Mouse (Mus musculus): ENCODE data around the gene Igsf23. TPM values are rescaled to one million over a fixed set of nuclear protein-coding genes. Genes with fewer than 3 reads are reported as not detected.
"Not testable (repeated sequence)": the region's sequence is repeated elsewhere in the genome, so short reads cannot be mapped to it uniquely, and the experiment has no call there.

Igsf23 gene
- polyA plus RNA-seq, 1 experiment from 2014 or later, result not detected

- peak overlapping the region; percentile 67 for H3K27ac ChIP-seq (replicated peaks)
- H3K4me3 ChIP-seq, result peak overlapping the region; percentile 36
- H3K9ac ChIP-seq (replicated peaks), result no peak overlapping the region
- ATAC-seq (replicated peaks), result peak; percentile 78
- no peaks in the 10 kb centered on the region for H3K9me3 ChIP-seq
- peak overlapping the region; percentile 47 for H3K4me2 ChIP-seq (replicated peaks)
- WGBS, result 19% methylated on average over 20 of the region's 21 CpGs
- H3K36me3 ChIP-seq, result no peaks in the 10 kb centered on the region
- H3K4me1 ChIP-seq, result peaks cover 6% of the 10 kb centered on the region; the same call in 1 of the 2 replicates
- no peaks in the 10 kb centered on the region for H3K27me3 ChIP-seq
Observed at GRCm38 (mm10) chr7:19932877-19933809, 17.4 kb downstream of the Igsf23 start.

- Histone ChIP-seq H3K4me3 (no peak overlapping the region), H3K27ac (replicated peaks) (no peak overlapping the region), H3K4me2 (replicated peaks) (peak overlapping the region; percentile 23; the same call in 1 of the 2 replicates), H3K27me3 (no peaks in the 10 kb centered on the region), H3K9ac (replicated peaks) (no peak overlapping the region), H3K9me3 (no peaks in the 10 kb centered on the region), H3K4me1 (peaks cover 6% of the 10 kb centered on the region; the same call in 1 of the 2 replicates), H3K36me3 (no peaks in the 10 kb centered on the region)
- ATAC-seq (replicated peaks), result peak; percentile 36; the same call in 1 of the 2 replicates
- WGBS, result 28% methylated on average over 13 of the region's 13 CpGs
Observed at GRCm38 (mm10) chr7:19932133-19932876, 18.3 kb downstream of the Igsf23 start.

GRCm38 (mm10) chr7:19930481-19930880 lies 20.1 kb downstream of the Igsf23 start:
- H3K4me2 ChIP-seq (replicated peaks); H3K9me3 ChIP-seq; H3K9ac ChIP-seq (replicated peaks); H3K27me3 ChIP-seq; H3K27ac ChIP-seq (replicated peaks); ATAC-seq (replicated peaks); H3K4me3 ChIP-seq; H3K36me3 ChIP-seq; H3K4me1 ChIP-seq: not testable (repeated sequence)
- 71% methylated on average over 6 of the region's 6 CpGs for WGBS

GRCm38 (mm10) chr7:19928486-19928885 lies 22.1 kb downstream of the Igsf23 start:
- H3K36me3 ChIP-seq, result no peaks in the 10 kb centered on the region
- H3K4me2 ChIP-seq (replicated peaks), result no peak overlapping the region
- H3K9me3 ChIP-seq, result no peaks in the 10 kb centered on the region
- H3K4me3 ChIP-seq, result no peak overlapping the region
- H3K27ac ChIP-seq (replicated peaks), result no peak overlapping the region
- H3K9ac ChIP-seq (replicated peaks), result no peak overlapping the region
- no peak for ATAC-seq (replicated peaks)
- no peaks in the 10 kb centered on the region for H3K27me3 ChIP-seq
- H3K4me1 ChIP-seq, result peaks cover 6% of the 10 kb centered on the region; the same call in 1 of the 2 replicates
- 63% methylated on average over 5 of the region's 5 CpGs for WGBS

- ATAC-seq (replicated peaks), result no peak
Observed at GRCm38 (mm10) chr7:19926849-19927480, 23.6 kb downstream of the Igsf23 start.

GRCm38 (mm10) chr7:19925376-19925775 lies 25.2 kb downstream of the Igsf23 start:
- no peak for ATAC-seq (replicated peaks)
- H3K36me3 ChIP-seq, result no peaks in the 10 kb centered on the region
- H3K9ac ChIP-seq (replicated peaks), result no peak overlapping the region
- H3K4me3 ChIP-seq, result no peak overlapping the region
- no peaks in the 10 kb centered on the region for H3K9me3 ChIP-seq
- 54% methylated on average over 1 of the region's 1 CpGs for WGBS
- H3K4me1 ChIP-seq, result peaks cover 6% of the 10 kb centered on the region; the same call in 1 of the 2 replicates
- H3K27ac ChIP-seq (replicated peaks), result no peak overlapping the region
- no peaks in the 10 kb centered on the region for H3K27me3 ChIP-seq
- no peak overlapping the region for H3K4me2 ChIP-seq (replicated peaks)

More at GRCm38 (mm10) chr7:19926849-19927480, 23.6 kb downstream of the Igsf23 start:
- H3K36me3 ChIP-seq, result no peaks in the 10 kb centered on the region
- H3K27ac ChIP-seq (replicated peaks), result no peak overlapping the region
- whole genome bisulfite sequencing, result 76% methylated on average over 2 of the region's 2 CpGs
- no peaks in the 10 kb centered on the region for H3K9me3 ChIP-seq
- H3K9ac ChIP-seq (replicated peaks), result no peak overlapping the region
- H3K4me3 ChIP-seq, result no peak overlapping the region
- H3K4me1 ChIP-seq, result no peaks in the 10 kb centered on the region
- H3K27me3 ChIP-seq, result no peaks in the 10 kb centered on the region
- H3K4me2 ChIP-seq (replicated peaks), result no peak overlapping the region

- H3K4me3 ChIP-seq, result no peak overlapping the region
- H3K27me3 ChIP-seq, result no peaks in the 10 kb centered on the region
- 12% methylated on average over 10 of the region's 15 CpGs for WGBS
- no peak overlapping the region for H3K27ac ChIP-seq (replicated peaks)
- no peaks in the 10 kb centered on the region for H3K36me3 ChIP-seq
- no peak overlapping the region for H3K9ac ChIP-seq (replicated peaks)
- no peaks in the 10 kb centered on the region for H3K9me3 ChIP-seq
- H3K4me1 ChIP-seq, result peaks cover 13% of the 10 kb centered on the region; the same call in 1 of the 2 replicates
- ATAC-seq (replicated peaks), result no peak
- H3K4me2 ChIP-seq (replicated peaks), result no peak overlapping the region
Observed at GRCm38 (mm10) chr7:19923797-19924196, 26.8 kb downstream of the Igsf23 start.

GRCm38 (mm10) chr7:19923354-19923753 lies 27.2 kb downstream of the Igsf23 start:
- ATAC-seq (replicated peaks), result no peak
- WGBS, result 65% methylated on average over 2 of the region's 2 CpGs

GRCm38 (mm10) chr7:19920506-19921261 lies 29.9 kb downstream of the Igsf23 start, which contains the start of gene Pvr:
Gene Pvr (minus strand): TSS chr7:19921160.
- WGBS, result under 1% methylated on average over 60 of the region's 60 CpGs
- ATAC-seq (replicated peaks), result peak; percentile 88
- Histone ChIP-seq H3K27ac (replicated peaks) (peak within 1 kb of the TSS; percentile 87), H3K36me3 (peaks cover 7% of the 10 kb centered on the region), H3K9me3 (no peaks in the 10 kb centered on the region), H3K9ac (replicated peaks) (peak within 1 kb of the TSS; percentile 68), H3K4me1 (peaks cover 13% of the 10 kb centered on the region; the same call in 1 of the 2 replicates), H3K27me3 (no peaks in the 10 kb centered on the region), H3K4me3 (peak within 1 kb of the TSS; percentile 79), H3K4me2 (replicated peaks) (peak within 1 kb of the TSS; percentile 78)

More at GRCm38 (mm10) chr7:19923354-19923753, 27.2 kb downstream of the Igsf23 start:
- peaks cover 13% of the 10 kb centered on the region; the same call in 1 of the 2 replicates for H3K4me1 ChIP-seq
- H3K4me3 ChIP-seq, result no peak overlapping the region
- no peak overlapping the region for H3K27ac ChIP-seq (replicated peaks)
- H3K36me3 ChIP-seq, result no peaks in the 10 kb centered on the region
- H3K27me3 ChIP-seq, result no peaks in the 10 kb centered on the region
- no peaks in the 10 kb centered on the region for H3K9me3 ChIP-seq
- H3K9ac ChIP-seq (replicated peaks), result no peak overlapping the region
- no peak overlapping the region for H3K4me2 ChIP-seq (replicated peaks)

- Histone ChIP-seq H3K9me3 (no peaks in the 10 kb centered on the region), H3K4me1 (peaks cover 13% of the 10 kb centered on the region; the same call in 1 of the 2 replicates), H3K9ac (replicated peaks) (peak overlapping the region; percentile 68), H3K27ac (replicated peaks) (peak overlapping the region; percentile 87; the same call in 1 of the 2 replicates), H3K4me3 (peak overlapping the region; percentile 79), H3K4me2 (replicated peaks) (peak overlapping the region; percentile 78), H3K27me3 (no peaks in the 10 kb centered on the region), H3K36me3 (peaks cover 7% of the 10 kb centered on the region)
- WGBS, result 29% methylated on average over 4 of the region's 4 CpGs
- ATAC-seq (replicated peaks), result peak; percentile 50
Observed at GRCm38 (mm10) chr7:19920166-19920505, 30.4 kb downstream of the Igsf23 start.

- Histone ChIP-seq H3K4me2 (replicated peaks) (no peak overlapping the region), H3K36me3 (peaks cover 7% of the 10 kb centered on the region), H3K9ac (replicated peaks) (no peak overlapping the region), H3K4me3 (no peak overlapping the region), H3K27ac (replicated peaks) (no peak overlapping the region), H3K9me3 (no peaks in the 10 kb centered on the region), H3K27me3 (no peaks in the 10 kb centered on the region), H3K4me1 (no peaks in the 10 kb centered on the region)
- WGBS, result 90% methylated on average over 7 of the region's 7 CpGs
- no peak for ATAC-seq (replicated peaks)
Observed at GRCm38 (mm10) chr7:19914558-19914957, 36.0 kb downstream of the Igsf23 start.
